Mouse (Mus musculus): ENCODE results near the gene L1cam. TPM values are rescaled to one million over a fixed set of nuclear protein-coding genes. Genes with fewer than 3 reads are reported as not detected.
A peak's percentile ranks its signal among the peaks of the same experiment; 100 is the strongest.

The L1cam gene
- polyA plus RNA-seq, 1 experiment from 2014 or later: 0.16 TPM

GRCm38 (mm10) chrX:73877014-73877413 lies 18.9 kb downstream of the L1cam start:
- Histone ChIP-seq H3K36me3 (no peaks in the 10 kb centered on the region), H3K9ac (no peak overlapping the region), H3K27me3 (peaks cover 32% of the 10 kb centered on the region), H3K4me2 (no peak overlapping the region), H3K27ac (no peak overlapping the region), H3K4me1 (replicated peaks) (peaks cover 5% of the 10 kb centered on the region; the same call in 1 of the 2 replicates), H3K4me3 (replicated peaks) (no peak overlapping the region), H3K9me3 (replicated peaks) (no peaks in the 10 kb centered on the region)
- no peak for ATAC-seq (ENCODE audit: low read depth)
- 43% methylated on average over 1 of the region's 1 CpGs for WGBS (ENCODE audit: insufficient replicate concordance)
- DNase-seq: no peak

DNA sequence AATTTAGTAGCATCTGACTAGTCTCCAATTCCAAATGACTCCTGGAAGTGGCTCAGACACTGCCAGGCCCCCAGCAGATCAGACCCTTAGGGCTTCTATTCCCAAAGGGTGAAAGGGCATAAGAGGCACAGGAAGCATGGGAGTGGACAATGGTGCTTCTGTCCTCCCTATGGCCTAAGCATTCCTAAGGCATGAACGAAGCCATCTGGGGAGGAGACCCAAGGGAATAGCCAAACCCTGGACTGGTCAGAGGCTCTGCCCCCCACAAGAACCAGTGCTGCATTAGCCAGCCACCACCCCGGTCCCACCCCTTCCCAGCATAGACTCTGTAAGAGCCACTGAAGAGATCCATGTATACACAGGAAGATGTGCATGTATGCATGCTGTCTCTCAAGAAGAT lies 20.0 kb downstream of the L1cam start:
- no peak for DNase-seq
- peaks cover 21% of the 10 kb centered on the region for H3K27me3 ChIP-seq
- no peaks in the 10 kb centered on the region for H3K36me3 ChIP-seq
- 56% methylated on average over 2 of the region's 2 CpGs for WGBS (ENCODE audit: insufficient replicate concordance)
- H3K9me3 ChIP-seq (replicated peaks): no peaks in the 10 kb centered on the region
- H3K4me2 ChIP-seq: no peak overlapping the region
- ATAC-seq (ENCODE audit: low read depth): no peak
- H3K27ac ChIP-seq: no peak overlapping the region
- no peak overlapping the region for H3K4me3 ChIP-seq (replicated peaks)
- H3K9ac ChIP-seq: no peak overlapping the region
- peaks cover 5% of the 10 kb centered on the region; the same call in 1 of the 2 replicates for H3K4me1 ChIP-seq (replicated peaks)

DNA sequence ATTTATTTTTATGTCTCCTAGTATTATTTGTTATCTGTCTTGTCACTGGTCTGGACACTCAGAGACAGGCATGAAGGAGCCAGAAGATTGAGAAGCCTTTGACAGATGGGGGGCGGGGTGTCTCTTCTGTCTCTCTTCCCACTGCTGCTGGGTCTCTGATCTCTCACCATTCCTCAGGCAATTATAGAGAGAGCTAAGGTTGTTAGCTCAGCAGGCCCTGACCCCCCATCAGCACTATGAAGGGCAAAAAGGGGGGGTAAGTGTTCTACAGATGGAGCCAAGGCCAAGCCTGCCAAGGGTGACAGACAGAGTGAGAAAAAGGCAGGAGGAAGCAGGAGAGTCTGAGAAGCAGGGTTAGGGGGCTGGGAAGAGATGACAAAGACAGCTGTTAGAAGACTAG lies 23.9 kb downstream of the L1cam start:
- no peak overlapping the region for H3K27ac ChIP-seq
- DNase-seq (no peak), ATAC-seq (ENCODE audit: low read depth) (no peak)
- H3K36me3 ChIP-seq: no peaks in the 10 kb centered on the region
- no peaks in the 10 kb centered on the region for H3K9me3 ChIP-seq (replicated peaks)
- H3K27me3 ChIP-seq: no peaks in the 10 kb centered on the region
- WGBS (ENCODE audit: insufficient replicate concordance): 52% methylated on average over 1 of the region's 1 CpGs
- peaks cover 16% of the 10 kb centered on the region for H3K4me1 ChIP-seq (replicated peaks)
- H3K4me2 ChIP-seq: no peak overlapping the region
- H3K9ac ChIP-seq: no peak overlapping the region
- no peak overlapping the region for H3K4me3 ChIP-seq (replicated peaks)

GRCm38 (mm10) chrX:73871474-73871873 lies 24.4 kb downstream of the L1cam start:
- H3K4me1 ChIP-seq (replicated peaks): peaks cover 21% of the 10 kb centered on the region
- no peaks in the 10 kb centered on the region for H3K36me3 ChIP-seq
- H3K4me3 ChIP-seq (replicated peaks): no peak overlapping the region
- H3K9ac ChIP-seq: no peak overlapping the region
- H3K4me2 ChIP-seq: no peak overlapping the region
- no peak for DNase-seq
- H3K27me3 ChIP-seq: no peaks in the 10 kb centered on the region
- H3K27ac ChIP-seq: no peak overlapping the region
- no peaks in the 10 kb centered on the region for H3K9me3 ChIP-seq (replicated peaks)
- no peak for ATAC-seq (ENCODE audit: low read depth)

DNA sequence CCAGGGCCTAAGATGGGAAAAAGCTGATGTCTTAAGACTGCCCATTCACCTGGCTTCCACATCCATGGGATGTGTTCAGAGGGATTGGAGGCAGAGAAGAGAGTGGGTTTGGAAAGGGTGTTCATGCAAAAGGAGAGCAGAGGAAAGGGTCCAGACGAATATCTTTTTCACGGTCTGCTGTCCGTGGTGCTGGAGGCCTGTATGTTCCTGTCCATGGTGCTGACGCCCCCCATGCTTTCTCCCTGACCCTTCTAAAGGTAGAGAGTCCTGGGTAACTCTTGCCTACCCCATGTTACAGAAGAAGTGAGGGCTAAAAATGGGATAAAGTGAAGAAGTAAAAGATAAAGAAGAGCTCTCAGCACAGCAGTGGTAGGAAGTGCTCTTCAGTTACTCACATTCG lies 26.6 kb downstream of the L1cam start:
- no peak overlapping the region for H3K9ac ChIP-seq
- peak; percentile 22 for DNase-seq
- WGBS (ENCODE audit: insufficient replicate concordance): 6% methylated on average over 5 of the region's 5 CpGs
- H3K27me3 ChIP-seq: no peaks in the 10 kb centered on the region
- H3K36me3 ChIP-seq: no peaks in the 10 kb centered on the region
- ATAC-seq (ENCODE audit: low read depth): no peak
- H3K4me1 ChIP-seq (replicated peaks): peaks cover 22% of the 10 kb centered on the region
- no peaks in the 10 kb centered on the region for H3K9me3 ChIP-seq (replicated peaks)
- H3K4me3 ChIP-seq (replicated peaks): no peak overlapping the region
- no peak overlapping the region for H3K27ac ChIP-seq
- no peak overlapping the region for H3K4me2 ChIP-seq

GRCm38 (mm10) chrX:73867852-73868251 lies 28.1 kb downstream of the L1cam start:
- Histone ChIP-seq H3K9ac (no peak overlapping the region; the same call in 1 of the 2 replicates), H3K4me1 (replicated peaks) (peaks cover 22% of the 10 kb centered on the region), H3K4me3 (replicated peaks) (no peak overlapping the region), H3K27me3 (no peaks in the 10 kb centered on the region), H3K9me3 (replicated peaks) (no peaks in the 10 kb centered on the region), H3K36me3 (no peaks in the 10 kb centered on the region), H3K4me2 (peak overlapping the region; percentile 28), H3K27ac (peak overlapping the region; percentile 41)
- ATAC-seq (ENCODE audit: low read depth): peak; percentile 90
- peak; percentile 29 for DNase-seq
- WGBS (ENCODE audit: insufficient replicate concordance): 30% methylated on average over 1 of the region's 1 CpGs

DNA sequence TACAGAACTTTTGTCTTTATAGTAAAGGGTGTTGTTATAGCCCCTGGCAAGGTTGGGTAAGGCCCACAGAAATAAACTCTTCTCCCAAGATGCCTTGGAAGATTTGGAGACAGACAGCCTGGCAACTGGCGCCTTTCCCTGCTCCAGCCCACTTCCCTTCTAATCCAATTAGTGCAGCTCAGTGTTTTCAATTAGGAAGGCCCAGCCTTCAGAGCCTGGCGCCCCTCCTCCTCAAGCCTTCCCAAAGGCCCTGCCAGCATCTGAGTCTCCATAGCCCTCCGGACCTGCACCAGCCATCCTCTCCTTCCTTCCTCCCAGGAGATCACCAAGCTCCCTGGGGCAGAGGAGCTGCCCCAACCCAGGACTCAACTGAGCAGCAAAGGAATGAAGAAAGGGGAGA lies 28.6 kb downstream of the L1cam start:
- no peak overlapping the region for H3K9ac ChIP-seq
- H3K9me3 ChIP-seq (replicated peaks): no peaks in the 10 kb centered on the region
- WGBS (ENCODE audit: insufficient replicate concordance): 27% methylated on average over 3 of the region's 3 CpGs
- H3K4me1 ChIP-seq (replicated peaks): peaks cover 22% of the 10 kb centered on the region
- H3K36me3 ChIP-seq: no peaks in the 10 kb centered on the region
- peak overlapping the region; percentile 41 for H3K27ac ChIP-seq
- DNase-seq (no peak), ATAC-seq (ENCODE audit: low read depth) (no peak)
- peak overlapping the region; percentile 28 for H3K4me2 ChIP-seq
- no peak overlapping the region for H3K4me3 ChIP-seq (replicated peaks)
- no peaks in the 10 kb centered on the region for H3K27me3 ChIP-seq

DNA sequence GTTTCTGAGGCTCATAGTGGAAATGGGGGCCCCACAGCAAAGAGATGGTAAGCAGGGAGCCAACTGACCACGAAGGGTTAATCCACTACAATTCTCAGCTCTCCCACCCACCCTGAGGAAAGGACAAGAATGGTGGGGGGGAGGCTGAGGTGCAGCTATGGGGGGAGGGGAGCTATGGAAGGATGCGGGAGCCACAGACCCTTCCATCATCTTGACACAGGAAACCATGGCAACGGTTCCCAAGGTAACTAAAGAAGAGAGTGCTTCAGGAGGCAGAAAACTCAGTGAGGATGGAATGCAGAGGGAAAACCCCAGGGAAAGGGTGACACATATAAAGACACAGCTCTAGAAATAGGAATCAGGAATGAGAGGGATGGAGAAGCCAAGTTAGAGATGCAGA lies 31.2 kb downstream of the L1cam start:
- DNase-seq: no peak
- no peaks in the 10 kb centered on the region for H3K27me3 ChIP-seq
- no peak overlapping the region for H3K4me2 ChIP-seq
- H3K4me3 ChIP-seq (replicated peaks): no peak overlapping the region
- no peaks in the 10 kb centered on the region for H3K36me3 ChIP-seq
- peaks cover 22% of the 10 kb centered on the region for H3K4me1 ChIP-seq (replicated peaks)
- no peaks in the 10 kb centered on the region for H3K9me3 ChIP-seq (replicated peaks)
- no peak for ATAC-seq (ENCODE audit: low read depth)
- H3K9ac ChIP-seq: no peak overlapping the region
- WGBS (ENCODE audit: insufficient replicate concordance): 52% methylated on average over 3 of the region's 3 CpGs
- H3K27ac ChIP-seq: no peak overlapping the region

- 37% methylated on average over 3 of the region's 3 CpGs for WGBS (ENCODE audit: insufficient replicate concordance)
- no peaks in the 10 kb centered on the region for H3K4me1 ChIP-seq (replicated peaks)
- no peak for ATAC-seq (ENCODE audit: low read depth)
These were observed 40.9 kb downstream of the L1cam start for GRCm38 (mm10) chrX:73855087-73855408.

DNA sequence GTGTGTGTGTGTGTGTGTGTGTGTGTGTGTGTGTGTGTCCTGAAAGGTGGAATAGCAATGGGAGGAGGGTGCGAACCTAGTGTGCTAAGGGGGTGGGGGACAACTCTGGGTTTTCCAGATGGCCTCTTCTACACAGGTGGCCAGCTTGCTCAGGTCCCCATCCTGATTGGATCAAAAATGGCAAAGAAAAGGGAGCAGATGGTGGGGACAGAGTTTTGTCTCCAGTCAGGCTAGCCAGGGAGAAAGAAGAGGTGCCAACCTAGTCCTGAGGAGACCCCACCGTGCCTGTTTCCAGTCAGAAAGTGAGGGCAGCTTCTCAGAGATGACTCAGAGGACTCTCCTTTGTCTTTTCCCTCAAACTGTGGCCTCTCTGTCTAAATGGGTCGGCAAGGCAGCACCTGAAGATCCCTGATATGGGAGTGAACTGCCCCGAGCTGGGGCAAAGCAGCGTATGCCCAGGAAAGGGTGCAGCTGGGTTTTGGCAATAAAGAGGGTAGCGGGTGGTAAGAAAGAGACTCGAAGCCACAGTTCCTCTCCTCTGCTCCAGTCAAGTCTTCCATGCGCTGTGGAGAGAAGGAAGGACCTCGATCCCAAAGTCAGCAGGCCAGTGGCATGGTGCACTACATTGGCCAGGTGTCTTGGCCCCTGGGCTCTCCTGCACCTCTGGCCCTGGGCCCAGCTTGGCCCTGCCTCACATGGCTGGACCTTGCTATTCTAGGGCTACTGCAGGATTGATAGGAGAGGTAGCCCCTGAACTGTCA lies 41.4 kb downstream of the L1cam start:
- H3K4me1 ChIP-seq (replicated peaks): no peaks in the 10 kb centered on the region
- no peak overlapping the region for H3K4me2 ChIP-seq
- no peaks in the 10 kb centered on the region for H3K9me3 ChIP-seq (replicated peaks)
- no peak for ATAC-seq (ENCODE audit: low read depth)
- no peak overlapping the region for H3K9ac ChIP-seq
- no peak for DNase-seq
- no peak overlapping the region for H3K27ac ChIP-seq
- no peak overlapping the region for H3K4me3 ChIP-seq (replicated peaks)
- no peaks in the 10 kb centered on the region for H3K27me3 ChIP-seq
- WGBS (ENCODE audit: insufficient replicate concordance): 70% methylated on average over 8 of the region's 9 CpGs
- no peaks in the 10 kb centered on the region for H3K36me3 ChIP-seq

More at GRCm38 (mm10) chrX:73855087-73855408, 40.9 kb downstream of the L1cam start:
- no peak for DNase-seq
- Histone ChIP-seq H3K27me3 (no peaks in the 10 kb centered on the region), H3K4me3 (replicated peaks) (no peak overlapping the region), H3K27ac (no peak overlapping the region), H3K4me2 (no peak overlapping the region), H3K9me3 (replicated peaks) (no peaks in the 10 kb centered on the region), H3K36me3 (no peaks in the 10 kb centered on the region), H3K9ac (no peak overlapping the region)

DNA sequence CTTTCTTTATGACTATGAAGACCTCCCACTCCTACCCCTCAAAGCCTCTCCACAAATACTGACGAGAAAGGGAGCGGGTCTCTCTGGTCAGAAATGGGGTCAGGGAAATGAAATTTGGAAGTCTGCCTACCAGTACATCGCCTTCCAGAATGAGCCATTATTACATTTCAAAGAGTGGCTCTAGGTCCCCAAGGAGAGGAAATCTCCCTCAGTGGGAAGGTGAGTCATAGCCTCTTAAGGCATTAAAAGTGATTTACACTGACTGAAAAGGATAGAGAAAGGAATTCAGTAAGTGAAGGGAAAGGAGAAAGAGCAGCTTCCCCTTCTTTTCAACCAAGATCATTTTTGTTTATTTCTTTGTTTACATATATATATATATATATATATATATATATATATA lies 59.2 kb downstream of the L1cam start:
- Histone ChIP-seq H3K4me2 (no peak overlapping the region), H3K27ac (no peak overlapping the region), H3K4me3 (replicated peaks) (no peak overlapping the region), H3K4me1 (replicated peaks) (no peaks in the 10 kb centered on the region), H3K9ac (no peak overlapping the region), H3K27me3 (no peaks in the 10 kb centered on the region), H3K9me3 (replicated peaks) (no peaks in the 10 kb centered on the region), H3K36me3 (no peaks in the 10 kb centered on the region)
- ATAC-seq (ENCODE audit: low read depth) (no peak), DNase-seq (no peak)
- WGBS (ENCODE audit: insufficient replicate concordance): 73% methylated on average over 3 of the region's 3 CpGs

GRCm38 (mm10) chrX:73835731-73836130 lies 60.2 kb downstream of the L1cam start:
- Histone ChIP-seq H3K27me3 (no peaks in the 10 kb centered on the region), H3K4me3 (replicated peaks) (no peak overlapping the region), H3K9ac (no peak overlapping the region), H3K4me1 (replicated peaks) (no peaks in the 10 kb centered on the region), H3K36me3 (no peaks in the 10 kb centered on the region), H3K9me3 (replicated peaks) (no peaks in the 10 kb centered on the region), H3K27ac (no peak overlapping the region), H3K4me2 (no peak overlapping the region)
- no peak for DNase-seq
- 73% methylated on average over 1 of the region's 1 CpGs for WGBS (ENCODE audit: insufficient replicate concordance)
- no peak for ATAC-seq (ENCODE audit: low read depth)

Data from liver, embryonic 13.5 days (tissue).